Mouse (Mus musculus) lung, embryonic 14.5 days (tissue): ENCODE measurements around the gene Swap70. TPM values are rescaled to one million over a fixed set of nuclear protein-coding genes. Genes with fewer than 3 reads are reported as not detected.

Source experiments
- ATAC-seq: fragments of 200-750 bp; cut with Nextera tagmentation; 2 replicates; pipeline ENCODE4 v1.8.0; 2017; ENCODE audit warnings: mild to moderate bottlenecking, moderate TSS enrichment, moderate library complexity; ENCODE audit not compliant: insufficient read depth
- DNase-seq: peaks from one replicate; pipeline ENCODE4 v3.0.0-alpha.2; 2015
- H3K27ac ChIP-seq: fragments of 300-500 bp; sonication (generic); 2 replicates; pipeline ENCODE4 v1.5.1; 2014; ENCODE audit warnings: low read depth, mild to moderate bottlenecking, moderate library complexity
- H3K27me3 ChIP-seq: fragments of 300-500 bp; sonication (generic); 2 replicates; pipeline ENCODE4 v1.6.1; 2014; ENCODE audit warnings: low read length, control low read depth; ENCODE audit not compliant: insufficient read depth
- H3K36me3 ChIP-seq: fragments of 300-500 bp; sonication (generic); 2 replicates; pipeline ENCODE4 v1.6.1; 2014; ENCODE audit warnings: control low read depth; ENCODE audit not compliant: insufficient read depth
- H3K4me1 ChIP-seq: fragments of 300-500 bp; sonication (generic); 2 replicates; pipeline ENCODE4 v1.6.1; 2014; ENCODE audit warnings: antibody characterized with exemption, control low read depth; ENCODE audit not compliant: insufficient read depth
- H3K4me2 ChIP-seq: fragments of 300-500 bp; sonication (generic); 2 replicates; pipeline ENCODE4 v1.6.1; 2014; ENCODE audit warnings: mild to moderate bottlenecking
- H3K4me3 ChIP-seq: fragments of 300-500 bp; sonication (generic); 2 replicates; pipeline ENCODE4 v1.5.1; 2014; ENCODE audit warnings: low read depth, low read length
- H3K9ac ChIP-seq: fragments of 300-500 bp; sonication (generic); 2 replicates; pipeline ENCODE4 v1.6.1; 2014
- H3K9me3 ChIP-seq: fragments of 300-500 bp; sonication (generic); 2 replicates; pipeline ENCODE4 v1.6.1; 2016; ENCODE audit warnings: low read depth, low read length, control low read depth
- CTCF ChIP-seq: IDR thresholded peaks from 2 replicates; pipeline ENCODE4 v1.5.1; 2016; ENCODE audit warnings: antibody characterized with exemption, low read depth
- WGBS: fragments of 180-500 bp; shearing (Covaris S2); extraction: QIAGEN DNeasy Blood & Tissue Kit; methylation state at CpG from one replicate; pipeline ENCODE4 v1.1.7; 2014; 5-methylcytosine and 5-hydroxymethylcytosine counted together
- polyA plus RNA-seq: library from polyadenylated mRNA; unstranded; fragments of >200 nt; fragmentation: Nextera tagmentation; extraction: Ambion mirVana; gene quantifications from 2 replicates; pipeline ENCODE4 v1.2.1, GENCODE M21; 2014

Swap70 gene
- polyA plus RNA-seq, 1 experiment from 2014 or later: 35.4 TPM

GRCm38 (mm10) chr7:110314401-110314890, 92.9 kb downstream of the Swap70 start:
- DNase-seq: no peak
- Histone ChIP-seq H3K9me3 (0 out of 2 replicates have a peak, but pooled peaks cover 4% of the 10 kb centered on the region), H3K36me3 (peaks cover 65% of the 10 kb centered on the region), H3K9ac (no peak overlapping the region), H3K27me3 (no peaks in the 10 kb centered on the region), H3K4me3 (no peak overlapping the region), H3K4me2 (no peak overlapping the region), H3K4me1 (no peaks in the 10 kb centered on the region), H3K27ac (no peak overlapping the region)
- no peak for ATAC-seq
- WGBS: 91% methylated on average over 7 of the region's 7 CpGs
- no peak for TF ChIP-seq CTCF

- TF ChIP-seq CTCF: no peak
- Histone ChIP-seq H3K4me1 (no peaks in the 10 kb centered on the region), H3K4me3 (no peak overlapping the region), H3K27me3 (no peaks in the 10 kb centered on the region), H3K27ac (no peak overlapping the region), H3K9me3 (0 out of 2 replicates have a peak, but pooled peaks cover 4% of the 10 kb centered on the region), H3K4me2 (no peak overlapping the region), H3K36me3 (peaks cover 58% of the 10 kb centered on the region), H3K9ac (no peak overlapping the region)
- ATAC-seq (no peak), DNase-seq (no peak)
- 79% methylated on average over 1 of the region's 1 CpGs for WGBS
Measured at GRCm38 (mm10) chr7:110315352-110315751, 93.8 kb downstream of the Swap70 start.

- ATAC-seq: no peak
- peaks cover 48% of the 10 kb centered on the region for H3K36me3 ChIP-seq
- no peak overlapping the region for H3K4me3 ChIP-seq
- H3K27me3 ChIP-seq: no peaks in the 10 kb centered on the region
- WGBS: 93% methylated on average over 4 of the region's 4 CpGs
- 0 out of 2 replicates have a peak, but pooled peaks cover 4% of the 10 kb centered on the region for H3K9me3 ChIP-seq
- DNase-seq: no peak
- no peaks in the 10 kb centered on the region for H3K4me1 ChIP-seq
- no peak for TF ChIP-seq CTCF
- H3K9ac ChIP-seq: no peak overlapping the region
- H3K27ac ChIP-seq: no peak overlapping the region
- H3K4me2 ChIP-seq: no peak overlapping the region
Measured at GRCm38 (mm10) chr7:110317412-110317811, 95.9 kb downstream of the Swap70 start.

- H3K9me3 ChIP-seq: 0 out of 2 replicates have a peak, but pooled peaks cover 4% of the 10 kb centered on the region
- DNase-seq (peak; percentile 52), ATAC-seq (peak; percentile 31; the same call in 1 of the 2 replicates)
- no peak for TF ChIP-seq CTCF
- WGBS: 40% methylated on average over 6 of the region's 6 CpGs
- H3K9ac ChIP-seq: no peak overlapping the region
- no peaks in the 10 kb centered on the region for H3K27me3 ChIP-seq
- no peak overlapping the region for H3K4me2 ChIP-seq
- H3K36me3 ChIP-seq: peaks cover 45% of the 10 kb centered on the region
- no peaks in the 10 kb centered on the region for H3K4me1 ChIP-seq
- no peak overlapping the region; the same call in 1 of the 2 replicates for H3K27ac ChIP-seq
- H3K4me3 ChIP-seq: no peak overlapping the region
Measured at GRCm38 (mm10) chr7:110318971-110319519, 97.5 kb downstream of the Swap70 start.

- H3K27ac ChIP-seq: no peak overlapping the region
- no peak for TF ChIP-seq CTCF
- DNase-seq (no peak), ATAC-seq (no peak)
- H3K9ac ChIP-seq: no peak overlapping the region
- no peak overlapping the region for H3K4me3 ChIP-seq
- 62% methylated on average over 5 of the region's 5 CpGs for WGBS
- peaks cover 38% of the 10 kb centered on the region for H3K36me3 ChIP-seq
- no peaks in the 10 kb centered on the region for H3K27me3 ChIP-seq
- no peaks in the 10 kb centered on the region for H3K9me3 ChIP-seq
- H3K4me2 ChIP-seq: no peak overlapping the region
- no peaks in the 10 kb centered on the region for H3K4me1 ChIP-seq
Measured at GRCm38 (mm10) chr7:110321106-110321505, 99.6 kb downstream of the Swap70 start.

- Histone ChIP-seq H3K36me3 (peaks cover 60% of the 10 kb centered on the region), H3K9me3 (no peaks in the 10 kb centered on the region), H3K9ac (no peak overlapping the region), H3K27ac (no peak overlapping the region), H3K4me3 (no peak overlapping the region), H3K27me3 (no peaks in the 10 kb centered on the region), H3K4me2 (no peak overlapping the region), H3K4me1 (no peaks in the 10 kb centered on the region)
- TF ChIP-seq CTCF: 0 out of 2 replicates have a peak, but pooled peaks have one; percentile 9
- no peak for DNase-seq
- no peak for ATAC-seq
- 95% methylated on average over 1 of the region's 1 CpGs for WGBS
Measured at GRCm38 (mm10) chr7:110324852-110325251, 103.3 kb downstream of the Swap70 start.

GRCm38 (mm10) chr7:110325381-110326110, 104.0 kb downstream of the Swap70 start:
- H3K27me3 ChIP-seq: no peaks in the 10 kb centered on the region
- ATAC-seq (no peak), DNase-seq (no peak)
- no peak overlapping the region for H3K4me2 ChIP-seq
- no peaks in the 10 kb centered on the region for H3K4me1 ChIP-seq
- H3K36me3 ChIP-seq: peaks cover 61% of the 10 kb centered on the region
- TF ChIP-seq CTCF: no peak
- H3K4me3 ChIP-seq: no peak overlapping the region
- H3K27ac ChIP-seq: no peak overlapping the region
- H3K9me3 ChIP-seq: no peaks in the 10 kb centered on the region
- 84% methylated on average over 5 of the region's 5 CpGs for WGBS
- no peak overlapping the region for H3K9ac ChIP-seq

Other genes starting within 250 kb of the Swap70 start
- 67.0 and 67.7 TPM in 2 replicates for gene Tmem41b, start 234.8 kb upstream of the Swap70 start, polyA plus RNA-seq
- gene Ipo7, start 203.4 kb upstream of the Swap70 start, polyA plus RNA-seq: 20.0 and 21.8 TPM in 2 replicates
- gene Zfp143, start 160.5 kb upstream of the Swap70 start, polyA plus RNA-seq: 21.9 and 23.9 TPM in 2 replicates
- 44.0 and 47.1 TPM in 2 replicates for gene Wee1, start 99.7 kb upstream of the Swap70 start, polyA plus RNA-seq